Mouse (Mus musculus) gastrocnemius, adult 18-20 months (tissue): ENCODE data around the gene Rbms3. TPM values are rescaled to one million over a fixed set of nuclear protein-coding genes. Genes with fewer than 3 reads are reported as not detected.

Source experiments
- DNase-seq: peaks from one replicate; pipeline ENCODE4 v3.0.0; 2021; ENCODE audit warnings: low spot score
- total RNA-seq, 2 experiments: library from RNA; stranded (reverse); gene quantifications; 2 replicates each; pipeline ENCODE4 v1.2.3; 2021

Rbms3 gene
- total RNA-seq, 2 experiments from 2014 or later, result 4.5 to 4.6 TPM

GRCm38 (mm10) chr9:116786136-116787046 is 843.3 kb downstream of the Rbms3 start:
- DNase-seq, result no peak

GRCm38 (mm10) chr9:116771820-116772219 is 857.9 kb downstream of the Rbms3 start:
- no peak for DNase-seq

- no peak for DNase-seq
Measured at GRCm38 (mm10) chr9:116769358-116770054, 860.2 kb downstream of the Rbms3 start.

- no peak for DNase-seq
Measured at GRCm38 (mm10) chr9:116762395-116763025, 867.2 kb downstream of the Rbms3 start.

- no peak for DNase-seq
Measured at GRCm38 (mm10) chr9:116748857-116749584, 880.7 kb downstream of the Rbms3 start.

GRCm38 (mm10) chr9:116748346-116748745 is 881.4 kb downstream of the Rbms3 start:
- no peak for DNase-seq

GRCm38 (mm10) chr9:116746871-116747270 is 882.8 kb downstream of the Rbms3 start:
- no peak for DNase-seq

- DNase-seq, result no peak
Measured at GRCm38 (mm10) chr9:116737786-116738185, 891.9 kb downstream of the Rbms3 start.

- no peak for DNase-seq
Measured at GRCm38 (mm10) chr9:116729172-116729571, 900.5 kb downstream of the Rbms3 start.

- no peak for DNase-seq
Measured at GRCm38 (mm10) chr9:116728655-116729054, 901.1 kb downstream of the Rbms3 start.

- DNase-seq, result no peak
Measured at GRCm38 (mm10) chr9:116728093-116728492, 901.6 kb downstream of the Rbms3 start.

- no peak for DNase-seq
Measured at GRCm38 (mm10) chr9:116724581-116724980, 905.1 kb downstream of the Rbms3 start.

GRCm38 (mm10) chr9:116703119-116703518 is 926.6 kb downstream of the Rbms3 start:
- DNase-seq, result no peak

GRCm38 (mm10) chr9:116702611-116703010 is 927.1 kb downstream of the Rbms3 start:
- DNase-seq, result no peak

GRCm38 (mm10) chr9:116701511-116702179 is 928.1 kb downstream of the Rbms3 start:
- DNase-seq, result no peak

GRCm38 (mm10) chr9:116688615-116689014 is 941.1 kb downstream of the Rbms3 start:
- no peak for DNase-seq

GRCm38 (mm10) chr9:116677142-116677541 is 952.6 kb downstream of the Rbms3 start:
- peak; percentile 7 for DNase-seq

- peak; percentile 27 for DNase-seq
Measured at GRCm38 (mm10) chr9:116676445-116676844, 953.3 kb downstream of the Rbms3 start.

GRCm38 (mm10) chr9:116674191-116674590 is 955.5 kb downstream of the Rbms3 start:
- DNase-seq, result no peak

- no peak for DNase-seq
Measured at GRCm38 (mm10) chr9:116661026-116661425, 968.7 kb downstream of the Rbms3 start.

GRCm38 (mm10) chr9:116659936-116660335 is 969.8 kb downstream of the Rbms3 start:
- peak; percentile 19 for DNase-seq
